Mouse (Mus musculus) liver, embryonic 11.5 days (tissue): ENCODE results near the gene Nol9. TPM values are rescaled to one million over a fixed set of nuclear protein-coding genes. Genes with fewer than 3 reads are reported as not detected.

Experiments
- ATAC-seq: fragments of 200-750 bp; cut with Nextera tagmentation; replicated peaks from 2 replicates; pipeline ENCODE4 v1.8.0; 2017; ENCODE audit warnings: moderate number of reproducible peaks, mild to moderate bottlenecking, moderate TSS enrichment, moderate library complexity; ENCODE audit not compliant: low FRiP score
- DNase-seq: peaks from one replicate; pipeline ENCODE4 v3.0.0-alpha.2; 2017; ENCODE audit warnings: low spot score
- H3K27ac ChIP-seq: fragments of 300-500 bp; sonication (generic); 2 replicates; pipeline ENCODE4 v1.5.1; 2014; ENCODE audit warnings: mild to moderate bottlenecking, low read depth, low read length, control low read depth
- H3K27me3 ChIP-seq: fragments of 300-500 bp; sonication (generic); replicated peaks from 2 replicates; pipeline ENCODE4 v1.6.1; 2014; ENCODE audit warnings: low read length, mixed read lengths; ENCODE audit not compliant: control insufficient read depth, insufficient read depth
- H3K36me3 ChIP-seq: fragments of 300-500 bp; sonication (generic); 2 replicates; pipeline ENCODE4 v1.6.1; 2014; ENCODE audit warnings: mild to moderate bottlenecking, low read length, moderate library complexity, mixed read lengths; ENCODE audit not compliant: control insufficient read depth, insufficient read depth
- H3K4me1 ChIP-seq: fragments of 300-500 bp; sonication (generic); replicated peaks from 2 replicates; pipeline ENCODE4 v1.6.1; 2014; ENCODE audit warnings: low read length, mixed read lengths; ENCODE audit not compliant: control insufficient read depth, insufficient read depth
- H3K4me2 ChIP-seq: fragments of 300-500 bp; sonication (generic); 2 replicates; pipeline ENCODE4 v1.6.1; 2014; ENCODE audit warnings: mild to moderate bottlenecking, control low read depth, moderate library complexity
- H3K4me3 ChIP-seq: fragments of 300-500 bp; sonication (generic); 2 replicates; pipeline ENCODE4 v1.5.1; 2014; ENCODE audit warnings: low read depth, low read length, control low read depth
- H3K9ac ChIP-seq: fragments of 300-500 bp; sonication (generic); 2 replicates; pipeline ENCODE4 v1.6.1; 2014; ENCODE audit warnings: low read depth, low read length, control low read depth
- H3K9me3 ChIP-seq: fragments of 300-500 bp; sonication (generic); 2 replicates; pipeline ENCODE4 v1.6.1; 2016; ENCODE audit warnings: low read length, inconsistent platforms, mixed read lengths; ENCODE audit not compliant: control insufficient read depth
- WGBS: fragments of 180-500 bp; shearing (Covaris S2); extraction: QIAGEN DNeasy Blood & Tissue Kit; methylation state at CpG from one replicate; pipeline ENCODE4 v1.1.7; 2014; 5-methylcytosine and 5-hydroxymethylcytosine counted together
- polyA plus RNA-seq: library from polyadenylated mRNA; unstranded; fragments of >200 nt; fragmentation: Nextera tagmentation; extraction: Ambion mirVana; gene quantifications from 2 replicates; pipeline ENCODE4 v1.2.1, GENCODE M21; 2014

Nol9 gene
- polyA plus RNA-seq, 1 experiment from 2014 or later: 53.3 TPM

DNA sequence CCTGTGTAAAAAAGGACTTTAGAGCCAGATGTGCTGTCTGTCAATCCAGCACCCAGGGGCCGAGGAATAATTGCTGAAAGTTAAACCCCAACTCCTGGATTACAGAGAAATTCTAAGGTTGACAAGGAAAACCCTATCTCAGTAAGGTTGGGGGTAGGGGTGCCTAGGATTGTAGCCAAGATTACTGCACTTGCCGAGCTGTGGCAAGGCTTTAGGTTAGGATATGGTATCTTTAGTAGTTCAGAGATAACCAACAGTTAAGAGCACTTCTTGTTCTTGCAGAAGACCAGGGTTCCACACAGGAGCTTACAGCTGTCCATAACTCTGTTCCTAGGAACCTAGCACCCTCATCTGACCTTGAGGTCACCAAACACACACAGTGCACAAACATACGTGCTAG, 41.4 kb upstream of the Nol9 start:
- Histone ChIP-seq H3K36me3 (no peaks in the 10 kb centered on the region; the same call in 1 of the 2 replicates), H3K4me1 (peaks cover 19% of the 10 kb centered on the region), H3K27me3 (no peaks in the 10 kb centered on the region), H3K4me3 (no peak overlapping the region), H3K27ac (no peak overlapping the region), H3K4me2 (peak overlapping the region; percentile 97; the same call in 1 of the 2 replicates), H3K9ac (no peak overlapping the region), H3K9me3 (no peaks in the 10 kb centered on the region)
- 50% methylated on average over 3 of the region's 3 CpGs for WGBS
- DNase-seq (no peak), ATAC-seq (no peak)

DNA sequence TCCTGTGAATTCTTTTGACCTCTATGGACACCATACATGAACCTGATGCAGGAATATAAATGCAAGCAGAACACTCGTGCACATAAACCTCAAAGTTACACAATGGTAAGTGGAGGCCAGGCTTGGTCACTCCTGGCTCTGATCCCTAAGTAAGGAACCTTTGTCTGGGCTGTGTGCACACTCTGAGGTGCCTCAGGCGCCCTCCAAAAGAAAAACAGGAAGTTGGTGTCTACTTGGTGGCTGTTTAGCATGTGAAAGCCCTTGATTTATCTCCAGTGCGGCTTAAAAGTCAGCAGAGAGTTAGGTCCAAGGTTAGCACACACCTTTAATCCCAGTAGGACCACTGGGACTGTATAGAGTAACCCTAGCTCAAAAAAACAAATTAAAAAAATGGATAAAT, 39.6 kb upstream of the Nol9 start:
- no peak for DNase-seq
- Histone ChIP-seq H3K27me3 (no peaks in the 10 kb centered on the region), H3K4me3 (no peak overlapping the region), H3K4me2 (no peak overlapping the region), H3K4me1 (peaks cover 12% of the 10 kb centered on the region), H3K9ac (no peak overlapping the region), H3K36me3 (no peaks in the 10 kb centered on the region), H3K9me3 (no peaks in the 10 kb centered on the region), H3K27ac (no peak overlapping the region)
- ATAC-seq: no peak
- WGBS: 32% methylated on average over 3 of the region's 3 CpGs

DNA sequence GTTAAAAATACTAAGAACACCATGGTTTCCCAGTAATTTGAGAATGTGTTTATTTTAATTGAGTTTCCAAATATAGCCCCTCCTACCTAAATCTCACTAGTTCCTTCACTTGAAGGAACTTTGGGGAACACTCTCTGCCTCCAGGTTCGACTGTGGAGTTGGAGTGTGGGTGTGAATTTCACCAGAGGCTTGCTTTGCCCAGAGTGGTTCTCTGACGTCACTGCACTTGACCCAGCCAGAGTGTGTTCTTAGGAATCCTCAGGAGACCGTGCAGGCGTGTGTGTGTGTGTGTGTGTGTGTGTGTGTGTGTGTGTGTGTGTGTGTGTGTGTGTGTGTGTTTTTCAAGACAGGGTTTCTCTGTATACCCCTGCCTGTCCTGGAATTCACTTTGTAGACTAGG, 38.2 kb upstream of the Nol9 start:
- Histone ChIP-seq H3K9ac (no peak overlapping the region), H3K36me3 (no peaks in the 10 kb centered on the region), H3K4me3 (no peak overlapping the region), H3K27ac (no peak overlapping the region), H3K4me2 (no peak overlapping the region), H3K4me1 (peaks cover 7% of the 10 kb centered on the region; the same call in 1 of the 2 replicates), H3K27me3 (no peaks in the 10 kb centered on the region), H3K9me3 (no peaks in the 10 kb centered on the region)
- ATAC-seq: no peak
- WGBS: 60% methylated on average over 4 of the region's 4 CpGs
- DNase-seq: no peak

DNA sequence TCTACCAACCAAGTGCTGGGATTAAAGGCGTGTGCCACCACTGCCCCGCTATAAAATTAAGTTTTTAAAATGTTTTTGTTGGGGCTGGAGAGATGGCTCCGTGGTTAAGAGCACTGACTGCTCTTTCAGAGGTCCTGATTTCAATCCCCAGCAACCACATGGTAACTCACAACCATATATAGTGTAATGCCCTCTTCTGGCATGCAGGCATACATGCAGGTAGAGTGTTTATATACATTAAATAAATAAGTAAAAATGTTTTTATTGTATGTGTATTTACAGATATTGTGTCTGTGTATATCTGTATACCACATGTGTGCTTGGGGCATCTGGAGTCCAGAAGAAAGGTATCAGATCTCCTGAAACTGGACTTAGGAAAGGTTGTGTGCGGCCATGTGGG, 37.8 kb upstream of the Nol9 start:
- no peak for DNase-seq
- WGBS: 65% methylated on average over 4 of the region's 4 CpGs
- H3K27ac ChIP-seq: no peak overlapping the region
- H3K27me3 ChIP-seq: no peaks in the 10 kb centered on the region
- no peak overlapping the region for H3K4me3 ChIP-seq
- H3K4me2 ChIP-seq: no peak overlapping the region
- H3K9ac ChIP-seq: no peak overlapping the region
- no peaks in the 10 kb centered on the region for H3K36me3 ChIP-seq
- ATAC-seq: no peak
- peaks cover 7% of the 10 kb centered on the region; the same call in 1 of the 2 replicates for H3K4me1 ChIP-seq
- H3K9me3 ChIP-seq: no peaks in the 10 kb centered on the region

DNA sequence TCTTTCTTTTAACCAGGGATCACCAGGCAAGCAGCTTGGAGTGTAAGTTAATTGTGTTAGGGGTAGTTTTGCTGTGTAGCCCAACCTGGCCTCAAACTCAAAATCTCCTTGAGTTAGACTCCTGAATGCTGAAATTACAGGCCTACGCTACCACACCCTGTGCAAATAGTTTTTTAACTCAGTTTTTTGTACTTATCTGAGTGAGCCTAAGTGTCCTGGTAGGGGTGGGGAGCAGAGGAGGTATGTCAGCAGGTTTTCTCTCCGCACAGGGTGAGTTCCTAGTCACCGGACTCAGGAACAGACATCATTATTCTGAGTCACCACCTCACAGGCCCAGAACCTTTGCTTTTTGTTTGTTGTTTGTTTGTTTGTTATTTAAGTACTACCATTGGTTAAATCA, 37.1 kb upstream of the Nol9 start:
- DNase-seq (no peak), ATAC-seq (no peak)
- Histone ChIP-seq H3K4me3 (no peak overlapping the region), H3K27ac (no peak overlapping the region), H3K36me3 (no peaks in the 10 kb centered on the region), H3K9me3 (no peaks in the 10 kb centered on the region), H3K4me1 (peaks cover 7% of the 10 kb centered on the region; the same call in 1 of the 2 replicates), H3K9ac (no peak overlapping the region), H3K4me2 (no peak overlapping the region), H3K27me3 (no peaks in the 10 kb centered on the region)
- 87% methylated on average over 3 of the region's 3 CpGs for WGBS

DNA sequence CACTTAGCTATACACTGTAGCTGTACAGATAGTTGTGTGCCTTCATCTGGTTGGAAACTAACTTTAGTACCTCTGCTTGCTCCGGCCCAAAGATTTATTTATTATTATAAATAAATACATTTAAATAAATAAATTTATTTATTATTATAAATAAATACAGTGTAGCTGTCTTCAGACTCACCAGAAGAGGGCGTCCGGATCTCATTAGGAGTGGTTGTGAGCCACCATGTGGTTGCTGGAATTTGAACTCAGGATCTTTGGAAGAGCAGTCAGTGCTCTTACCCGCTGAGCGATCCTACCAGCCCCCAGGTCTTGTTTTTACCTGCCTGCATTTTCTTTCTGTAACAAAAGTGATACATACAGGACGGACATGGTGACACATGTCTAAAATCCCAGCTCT, 33.0 kb upstream of the Nol9 start:
- DNase-seq: no peak
- WGBS: 66% methylated on average over 6 of the region's 6 CpGs

DNA sequence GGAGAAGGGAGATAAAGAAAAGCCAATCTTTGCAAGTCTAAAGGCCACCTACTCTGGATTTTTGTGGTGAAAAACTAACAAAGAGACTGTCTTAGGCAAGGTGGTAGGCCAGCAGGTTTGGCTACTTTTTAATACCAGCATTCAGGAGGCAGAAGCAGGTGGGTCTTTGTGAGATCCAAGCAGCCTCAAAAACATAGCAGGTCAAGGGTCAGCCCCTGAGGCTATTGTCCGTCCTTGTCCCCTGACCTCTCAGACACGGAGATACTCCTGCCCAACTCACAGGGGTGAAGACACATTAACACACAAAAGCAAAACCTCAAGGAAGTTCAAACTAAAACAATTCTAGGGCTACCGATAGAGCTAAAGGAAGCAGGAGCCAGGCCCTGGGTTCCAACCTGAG, 32.3 kb upstream of the Nol9 start:
- Histone ChIP-seq H3K9ac (no peak overlapping the region), H3K4me3 (no peak overlapping the region), H3K27me3 (peaks cover 4% of the 10 kb centered on the region), H3K4me1 (peaks cover 27% of the 10 kb centered on the region), H3K27ac (no peak overlapping the region), H3K4me2 (no peak overlapping the region), H3K9me3 (no peaks in the 10 kb centered on the region), H3K36me3 (no peaks in the 10 kb centered on the region)
- no peak for ATAC-seq
- 42% methylated on average over 3 of the region's 3 CpGs for WGBS
- no peak for DNase-seq

More for the DNA sequence above, 33.0 kb upstream of the Nol9 start:
- ATAC-seq: no peak
- Histone ChIP-seq H3K4me2 (no peak overlapping the region), H3K36me3 (no peaks in the 10 kb centered on the region), H3K9me3 (no peaks in the 10 kb centered on the region), H3K27me3 (peaks cover 4% of the 10 kb centered on the region), H3K4me3 (no peak overlapping the region), H3K4me1 (peaks cover 20% of the 10 kb centered on the region), H3K27ac (no peak overlapping the region), H3K9ac (no peak overlapping the region)

DNA sequence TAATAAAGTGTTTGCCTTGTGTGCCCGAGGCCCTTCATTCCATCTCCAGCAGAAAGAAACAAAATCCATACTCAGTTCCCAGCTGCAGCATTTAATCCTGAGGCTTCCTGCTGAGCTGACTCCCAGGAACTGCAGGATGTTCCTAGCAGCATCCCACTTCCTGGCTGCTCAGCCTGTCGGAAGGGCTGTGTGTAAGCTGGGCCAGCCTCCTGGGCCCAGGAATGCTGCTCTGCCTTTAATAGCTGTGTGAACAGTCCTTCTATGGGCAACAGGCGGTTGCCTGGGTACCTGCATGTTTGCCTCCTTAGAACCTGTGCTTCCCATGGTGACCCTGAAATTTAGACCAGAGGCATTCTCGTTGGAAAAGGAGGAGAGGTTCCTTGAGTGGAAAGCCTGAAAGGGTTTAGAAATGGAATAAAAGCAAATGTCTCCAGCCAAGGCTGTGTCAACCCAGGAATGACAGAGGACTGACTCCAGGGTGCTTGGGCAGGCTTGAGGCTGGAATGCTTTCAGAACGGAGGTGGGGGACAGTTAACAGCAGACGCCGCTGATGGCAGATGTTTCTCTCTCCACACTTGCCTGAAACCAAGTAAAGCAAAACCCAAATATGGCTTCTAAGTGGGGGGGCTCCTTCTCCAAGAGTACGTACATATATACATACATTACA, 31.5 kb upstream of the Nol9 start:
- H3K9me3 ChIP-seq: no peaks in the 10 kb centered on the region
- H3K27ac ChIP-seq: no peak overlapping the region
- peaks cover 28% of the 10 kb centered on the region for H3K4me1 ChIP-seq
- ATAC-seq (no peak), DNase-seq (no peak)
- H3K9ac ChIP-seq: peak overlapping the region; percentile 84
- peak overlapping the region; percentile 82 for H3K4me3 ChIP-seq
- peaks cover 4% of the 10 kb centered on the region for H3K27me3 ChIP-seq
- peaks cover 3% of the 10 kb centered on the region; the same call in 1 of the 2 replicates for H3K36me3 ChIP-seq
- peak overlapping the region; percentile 100 for H3K4me2 ChIP-seq
- WGBS: 19% methylated on average over 8 of the region's 8 CpGs

DNA sequence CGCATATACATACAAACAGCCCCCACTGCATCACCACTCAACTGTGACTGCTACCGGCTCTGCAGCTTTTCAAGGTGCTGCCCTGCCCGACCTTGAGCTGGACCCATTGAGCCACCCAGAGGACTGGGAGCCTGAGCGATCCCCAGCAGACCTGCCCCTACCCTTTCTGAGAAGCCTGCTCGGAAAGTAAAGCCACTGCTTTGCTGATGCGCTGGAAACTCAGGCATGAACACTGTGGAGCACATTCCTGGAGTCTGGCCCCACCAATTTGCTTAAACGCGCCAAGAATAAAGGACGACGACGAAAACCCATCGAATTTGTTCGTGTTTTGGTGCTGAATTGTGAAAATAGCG, 31.0 kb upstream of the Nol9 start:
- WGBS: 2% methylated on average over 14 of the region's 14 CpGs
- peaks cover 28% of the 10 kb centered on the region for H3K4me1 ChIP-seq
- ATAC-seq (no peak), DNase-seq (peak; percentile 49)
- H3K9me3 ChIP-seq: no peaks in the 10 kb centered on the region
- H3K9ac ChIP-seq: peak overlapping the region; percentile 84
- H3K36me3 ChIP-seq: peaks cover 8% of the 10 kb centered on the region; the same call in 1 of the 2 replicates
- H3K4me2 ChIP-seq: peak overlapping the region; percentile 100
- no peak overlapping the region; the same call in 1 of the 2 replicates for H3K27ac ChIP-seq
- peaks cover 4% of the 10 kb centered on the region for H3K27me3 ChIP-seq
- H3K4me3 ChIP-seq: peak overlapping the region; percentile 82
